Mouse (Mus musculus): ENCODE data around the gene Ceacam19.

Gene Ceacam19

DNA sequence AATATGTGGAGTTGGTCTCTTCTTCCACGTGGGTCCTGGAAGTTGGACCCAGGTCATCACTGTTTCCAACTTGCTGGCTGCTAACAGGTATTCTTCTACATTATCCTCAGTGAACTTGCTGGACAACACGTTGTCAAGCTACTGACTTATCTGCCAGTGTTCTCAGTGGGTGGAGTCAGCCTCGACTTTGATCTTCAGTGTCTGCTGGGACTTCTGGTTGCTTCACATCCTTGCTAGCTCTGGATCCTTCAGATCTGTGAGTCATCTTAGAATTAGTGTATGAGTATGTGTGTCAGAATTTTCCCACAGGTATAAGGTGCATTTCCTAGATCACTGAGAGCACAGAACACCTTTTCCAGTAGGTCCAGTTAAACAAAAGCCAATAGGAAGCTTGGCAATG lies 50.9 kb downstream of the Ceacam19 start:
- no peak for DNase-seq

DNA sequence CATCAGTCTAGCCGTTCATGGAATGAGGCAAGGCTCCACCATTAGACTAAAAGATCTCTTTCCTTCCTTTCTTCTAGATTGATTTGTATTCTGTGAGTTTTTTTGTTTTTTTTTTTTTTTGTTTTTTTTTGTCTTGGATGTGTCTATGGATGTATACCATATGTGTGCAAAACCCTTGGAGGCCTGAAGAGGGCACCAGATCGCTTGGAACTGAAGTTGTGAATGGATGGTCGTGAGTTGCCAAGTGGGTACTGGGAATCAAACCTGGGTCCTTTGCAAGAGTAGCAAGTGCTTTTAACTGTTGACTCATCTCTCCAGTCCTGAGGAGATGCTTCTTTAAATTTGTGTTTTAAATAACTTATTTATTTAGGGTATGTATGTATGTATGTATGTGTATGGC lies 53.7 kb downstream of the Ceacam19 start:
- DNase-seq: no peak

DNA sequence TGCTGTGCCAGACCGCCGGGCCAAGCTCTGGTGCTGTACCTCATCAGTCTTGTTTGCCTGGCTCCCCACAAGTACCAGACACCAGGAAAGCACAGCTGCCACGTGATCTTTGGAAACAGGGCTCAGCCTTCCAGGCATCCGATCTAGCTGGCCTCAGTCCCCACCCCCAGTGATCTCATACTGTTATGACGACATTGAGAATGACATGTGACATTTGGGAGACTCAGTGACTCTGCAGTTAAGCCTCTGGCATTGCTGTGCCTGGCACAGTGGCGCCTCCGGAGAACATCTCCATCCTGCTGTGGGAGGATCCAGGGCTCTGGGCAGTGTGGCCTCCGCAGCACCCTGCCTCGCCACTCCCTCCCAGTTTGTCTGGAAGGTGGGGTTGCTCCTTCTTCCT lies 55.9 kb downstream of the Ceacam19 start:
- DNase-seq: no peak

GRCm38 (mm10) chr7:19830682-19831156 lies 57.0 kb downstream of the Ceacam19 start:
- DNase-seq: no peak

- no peak for DNase-seq
These were observed 58.1 kb downstream of the Ceacam19 start for GRCm38 (mm10) chr7:19829694-19830093.

DNA sequence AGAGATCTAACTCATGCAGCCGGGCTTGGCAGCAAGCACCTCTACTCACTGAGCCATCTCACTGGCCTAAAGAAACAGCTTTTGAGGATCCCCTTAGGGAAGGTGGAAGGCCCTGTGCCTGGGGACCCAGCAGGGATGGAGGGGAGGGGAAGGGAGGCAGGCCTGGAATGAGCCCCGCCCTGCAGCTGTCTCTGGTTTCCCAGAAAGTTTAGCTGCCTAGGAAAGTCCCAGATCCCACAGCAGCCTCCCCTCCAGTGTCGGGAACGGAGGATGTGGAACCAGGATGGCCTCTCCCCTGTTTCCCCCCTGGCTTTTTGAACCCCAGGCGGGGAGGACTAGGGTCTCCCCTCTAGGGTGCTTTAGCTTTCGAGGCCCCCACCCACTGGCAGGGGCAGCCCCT lies 61.0 kb downstream of the Ceacam19 start:
- no peak for DNase-seq
